Mouse (Mus musculus) CD8-positive naive resting alpha-beta T cell, adult 2 months (primary cell): ENCODE results near the gene Kcne1.

Experiments used
- DNase-seq, 2 experiments: peaks; one replicate each; pipeline ENCODE4 v3.0.0; 2022; ENCODE audit warnings: low read depth in 2 of 2, low spot score in 2 of 2

Gene Kcne1

GRCm38 (mm10) chr16:92359229-92359628 is at the start of gene Kcne1:
Gene Kcne1 (minus strand): TSS chr16:92359468.
- DNase-seq = no peak

GRCm38 (mm10) chr16:92407883-92408282 is 48.6 kb upstream of the Kcne1 start:
- no peak for DNase-seq

- no peak for DNase-seq
These were observed 44.9 kb upstream of the Kcne1 start for GRCm38 (mm10) chr16:92404141-92404540.

- no peak for DNase-seq
These were observed 43.8 kb upstream of the Kcne1 start for GRCm38 (mm10) chr16:92403069-92403468.

GRCm38 (mm10) chr16:92402216-92402615 is 42.9 kb upstream of the Kcne1 start:
- no peak for DNase-seq

GRCm38 (mm10) chr16:92401206-92401605 is 41.9 kb upstream of the Kcne1 start:
- DNase-seq = no peak

GRCm38 (mm10) chr16:92399490-92400458 is 40.5 kb upstream of the Kcne1 start:
- DNase-seq = no peak

GRCm38 (mm10) chr16:92398574-92399118 is 39.4 kb upstream of the Kcne1 start:
- DNase-seq = no peak

GRCm38 (mm10) chr16:92397745-92398573 is 38.7 kb upstream of the Kcne1 start:
- DNase-seq = no peak

GRCm38 (mm10) chr16:92393732-92394131 is 34.5 kb upstream of the Kcne1 start:
- DNase-seq = no peak

GRCm38 (mm10) chr16:92387692-92388091 is 28.4 kb upstream of the Kcne1 start:
- DNase-seq = no peak

- peak; percentile 7 to 14 for DNase-seq
These were observed 25.8 kb upstream of the Kcne1 start for GRCm38 (mm10) chr16:92385062-92385461.

GRCm38 (mm10) chr16:92383412-92383811 is 24.1 kb upstream of the Kcne1 start:
- DNase-seq = no peak

- DNase-seq = no peak
These were observed 23.2 kb upstream of the Kcne1 start for GRCm38 (mm10) chr16:92382508-92382907.

GRCm38 (mm10) chr16:92381092-92381491 is 21.8 kb upstream of the Kcne1 start:
- no peak for DNase-seq

GRCm38 (mm10) chr16:92376976-92377375 is 17.7 kb upstream of the Kcne1 start:
- no peak for DNase-seq

GRCm38 (mm10) chr16:92371623-92372022 is 12.4 kb upstream of the Kcne1 start:
- DNase-seq = no peak

- DNase-seq = no peak
These were observed 10.0 kb upstream of the Kcne1 start for GRCm38 (mm10) chr16:92369260-92369659.

- DNase-seq = no peak
These were observed 6.2 kb upstream of the Kcne1 start for GRCm38 (mm10) chr16:92365477-92365876.

- no peak for DNase-seq
These were observed 1.4 kb upstream of the Kcne1 start for GRCm38 (mm10) chr16:92360711-92361110.

- no peak for DNase-seq
These were observed 534 bp downstream of the Kcne1 start for GRCm38 (mm10) chr16:92358734-92359133.

GRCm38 (mm10) chr16:92357566-92357965 is 1.7 kb downstream of the Kcne1 start:
- DNase-seq = no peak
